ENCODE assay signal across 20 mouse cellular contexts in the genomic region with DNA sequence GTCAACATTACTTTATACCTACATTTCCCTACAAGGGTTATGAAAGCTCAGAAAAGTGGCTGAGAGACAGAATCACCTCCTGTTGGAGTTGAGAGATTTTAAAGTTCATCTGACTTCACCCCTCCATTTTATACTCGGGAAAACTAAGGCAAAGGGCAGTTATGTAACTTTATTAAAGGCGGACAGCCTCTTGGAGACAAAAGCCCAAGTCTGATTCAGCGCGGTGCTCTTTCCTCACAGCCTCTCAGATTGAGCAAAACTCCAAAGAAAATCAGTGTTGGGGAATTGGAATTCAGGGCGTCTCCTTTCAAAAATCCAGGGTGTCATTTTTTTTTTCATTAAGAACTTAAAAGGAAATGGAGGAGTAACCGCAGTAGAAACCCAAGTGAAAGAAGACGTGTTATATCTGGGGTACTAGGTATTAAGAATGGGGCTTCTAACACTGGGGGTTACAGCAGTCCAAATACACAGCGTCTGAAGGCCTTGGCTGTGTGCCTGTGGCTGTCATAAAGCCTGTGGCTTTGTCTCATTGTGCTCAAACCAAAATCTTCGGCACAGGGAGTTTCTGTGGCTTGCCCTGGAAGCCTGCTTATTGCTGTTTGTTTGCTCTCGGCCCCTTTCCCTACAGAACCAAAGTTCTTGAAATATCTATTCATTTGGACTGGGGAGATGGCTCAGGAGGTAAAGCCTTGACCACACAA.
DNase-seq lines count a peak whose midpoint lies in the region; ATAC-seq and TF ChIP-seq lines count a peak whose summit lies in the region.
"Had no signal": no experiment of that assay in that cellular context is flagged by ENCODE, and none has a peak within 500 bp of the region (broad histone marks: within the 10 kb centered on the region; RNA-seq: fewer than 3 reads in every experiment).

No protein-coding gene starts in this region.

- peak; percentile 28 for DNase-seq in embryonic facial prominence, embryonic 14.5 days (ENCODE audit: low spot score)
- DNase-seq in embryonic facial prominence, embryonic 10.5 days (ENCODE audit: low spot score) = no peak
- peak; percentile 44 to 46 for DNase-seq in heart, adult 9 months (ENCODE audit: low spot score in 2 of 2)
- no peak for DNase-seq in heart, embryonic 10.5 days (ENCODE audit: low spot score)
- peak; percentile 44 for DNase-seq in lung, postnatal 36 days
- no peak for DNase-seq in lung, adult 18-20 months
- no peak for DNase-seq in thymus, adult 2 months
- no peak for DNase-seq in frontal cortex, postnatal 14 days (ENCODE audit: low spot score in 2 of 2)
- DNase-seq: cerebellum, adult 9-10 months; gastrocnemius, postnatal 36 days; left cerebral cortex, postnatal 4 days; retina, postnatal 1 day; right cerebral cortex, postnatal 4 days; thymus, postnatal 36 days had no signal

- H3K27me3 ChIP-seq in embryonic facial prominence, embryonic 14.5 days (replicated peaks; ENCODE audit: control insufficient read depth, insufficient read depth, low read length) = no peaks in the 10 kb centered on the region
- no peaks in the 10 kb centered on the region for H3K27me3 ChIP-seq in embryonic facial prominence, embryonic 10.5 days (replicated peaks; ENCODE audit: low read depth, poor library complexity, severe bottlenecking)
- no peaks in the 10 kb centered on the region for H3K27me3 ChIP-seq in heart, embryonic 10.5 days (ENCODE audit: insufficient read depth, poor library complexity, severe bottlenecking)
- no peaks in the 10 kb centered on the region for H3K27me3 ChIP-seq in thymus, adult 2 months (ENCODE audit: control insufficient read depth, insufficient read depth, low read length)
- H3K27me3 ChIP-seq: embryonic facial prominence, embryonic 13.5 days; midbrain, embryonic 15.5 days had no signal

- no peak for TF ChIP-seq POLR2A in thymus, adult 2 months (IDR thresholded peaks at IDR 0.05; ENCODE audit: control insufficient read depth, extremely low read depth, insufficient read depth, low read length, poor library complexity)

- H3K4me1 ChIP-seq in embryonic facial prominence, embryonic 14.5 days (ENCODE audit: control insufficient read depth, insufficient read depth, low read length) = no peaks in the 10 kb centered on the region
- no peaks in the 10 kb centered on the region for H3K4me1 ChIP-seq in embryonic facial prominence, embryonic 10.5 days
- H3K4me1 ChIP-seq in heart, embryonic 10.5 days = no peaks in the 10 kb centered on the region
- no peaks in the 10 kb centered on the region for H3K4me1 ChIP-seq in thymus, adult 2 months (replicated peaks; ENCODE audit: control insufficient read depth, insufficient read depth, low read length)
- H3K4me1 ChIP-seq: embryonic facial prominence, embryonic 13.5 days; megakaryocyte, embryonic 14.5 days; midbrain, embryonic 15.5 days had no signal

- no peaks in the 10 kb centered on the region for H3K36me3 ChIP-seq in embryonic facial prominence, embryonic 14.5 days (ENCODE audit: control insufficient read depth, insufficient read depth, low read length)
- no peaks in the 10 kb centered on the region for H3K36me3 ChIP-seq in embryonic facial prominence, embryonic 10.5 days (replicated peaks)
- H3K36me3 ChIP-seq in heart, embryonic 10.5 days = no peaks in the 10 kb centered on the region
- no peaks in the 10 kb centered on the region for H3K36me3 ChIP-seq in thymus, adult 2 months (ENCODE audit: control insufficient read depth, insufficient read depth, low read length)
- H3K36me3 ChIP-seq: embryonic facial prominence, embryonic 13.5 days; midbrain, embryonic 15.5 days had no signal

- 80% methylated on average over 10 of the region's 10 CpGs for WGBS in embryonic facial prominence, embryonic 14.5 days
- WGBS in embryonic facial prominence, embryonic 10.5 days = 87% methylated on average over 10 of the region's 10 CpGs
- WGBS in heart, embryonic 10.5 days = 81% methylated on average over 10 of the region's 10 CpGs
- WGBS in thymus, adult 2 months = 89% methylated on average over 10 of the region's 10 CpGs

- H3K4me3 ChIP-seq in embryonic facial prominence, embryonic 14.5 days (ENCODE audit: low read depth, low read length) = no peak overlapping the region
- H3K4me3 ChIP-seq in embryonic facial prominence, embryonic 10.5 days = no peak overlapping the region
- no peak overlapping the region for H3K4me3 ChIP-seq in heart, embryonic 10.5 days
- H3K4me3 ChIP-seq in thymus, adult 2 months (ENCODE audit: control insufficient read depth, insufficient read depth, low read length) = no peak overlapping the region
- H3K4me3 ChIP-seq: embryonic facial prominence, embryonic 13.5 days; megakaryocyte, embryonic 14.5 days; midbrain, embryonic 15.5 days had no signal

- TF ChIP-seq CTCF in thymus, adult 2 months (IDR thresholded peaks at IDR 0.05; ENCODE audit: borderline replicate concordance, control insufficient read depth, extremely low read depth, insufficient read depth, low read length, poor library complexity) = no peak

- no peak for ATAC-seq in embryonic facial prominence, embryonic 14.5 days (ENCODE audit: low read depth)
- ATAC-seq: intestine, embryonic 16.5 days; midbrain, embryonic 15.5 days had no signal

- H3K9me3 ChIP-seq in embryonic facial prominence, embryonic 14.5 days (ENCODE audit: control insufficient read depth, low read length) = no peaks in the 10 kb centered on the region; the same call in 1 of the 2 replicates
- no peaks in the 10 kb centered on the region for H3K9me3 ChIP-seq in embryonic facial prominence, embryonic 10.5 days
- no peaks in the 10 kb centered on the region for H3K9me3 ChIP-seq in heart, embryonic 10.5 days
- H3K9me3 ChIP-seq: embryonic facial prominence, embryonic 13.5 days; megakaryocyte, embryonic 14.5 days; midbrain, embryonic 15.5 days had no signal

- H3K4me2 ChIP-seq in embryonic facial prominence, embryonic 14.5 days (ENCODE audit: low read depth, low read length) = no peak overlapping the region
- H3K4me2 ChIP-seq: embryonic facial prominence, embryonic 13.5 days; hindbrain, embryonic 14.5 days; liver, embryonic 11.5 days; midbrain, embryonic 15.5 days had no signal

- no peak overlapping the region for H3K27ac ChIP-seq in embryonic facial prominence, embryonic 14.5 days (replicated peaks; ENCODE audit: low read depth, low read length)
- no peak overlapping the region for H3K27ac ChIP-seq in embryonic facial prominence, embryonic 10.5 days (replicated peaks)
- no peak overlapping the region for H3K27ac ChIP-seq in heart, embryonic 10.5 days
- no peak overlapping the region for H3K27ac ChIP-seq in thymus, adult 2 months (ENCODE audit: control insufficient read depth, insufficient read depth, low read length)
- H3K27ac ChIP-seq: embryonic facial prominence, embryonic 13.5 days; hindbrain, embryonic 14.5 days; midbrain, embryonic 15.5 days had no signal

- H3K9ac ChIP-seq in embryonic facial prominence, embryonic 14.5 days (ENCODE audit: low read depth, low read length) = no peak overlapping the region
- H3K9ac ChIP-seq: embryonic facial prominence, embryonic 13.5 days; hindbrain, embryonic 14.5 days; midbrain, embryonic 15.5 days had no signal

Comparison
In these comparisons a context has a peak if more than half of its experiments do, and no peak if none do; other contexts are left out.
1. DNase-seq: peak in embryonic facial prominence, embryonic 14.5 days (single experiment), heart, adult 9 months (2 of 2) and lung, postnatal 36 days (single experiment); none in embryonic facial prominence, embryonic 10.5 days (single experiment), heart, embryonic 10.5 days (single experiment), lung, adult 18-20 months (0 of 2), thymus, adult 2 months (single experiment) and frontal cortex, postnatal 14 days (0 of 2).